Mouse (Mus musculus) ES-Bruce4 (cell line): Measurements from ENCODE around the gene Sertad1. TPM values are rescaled to one million over a fixed set of nuclear protein-coding genes. Genes with fewer than 3 reads are reported as not detected.

ENCODE experiments used
- H3K27ac ChIP-seq: 2 replicates; pipeline ENCODE4 v1.5.1; 2012; ENCODE audit warnings: low read length, inconsistent platforms; ENCODE audit not compliant: insufficient read depth
- H3K27me3 ChIP-seq: 2 replicates; pipeline ENCODE4 v1.6.1; 2012; ENCODE audit warnings: mild to moderate bottlenecking, low read length, inconsistent platforms; ENCODE audit not compliant: control insufficient read depth, poor library complexity, insufficient read depth, severe bottlenecking
- H3K36me3 ChIP-seq: 2 replicates; pipeline ENCODE4 v1.6.1; 2012; ENCODE audit warnings: inconsistent platforms, mild to moderate bottlenecking, low read length, moderate library complexity; ENCODE audit not compliant: control insufficient read depth, poor library complexity, insufficient read depth, severe bottlenecking
- H3K4me1 ChIP-seq: one replicate; pipeline ENCODE4 v1.8.1; 2011; ENCODE audit warnings: low read length; ENCODE audit not compliant: control insufficient read depth, insufficient read depth
- H3K4me3 ChIP-seq: 2 replicates; pipeline ENCODE4 v1.5.1; 2011; ENCODE audit warnings: low read depth, mild to moderate bottlenecking, low read length
- H3K9ac ChIP-seq: 2 replicates; pipeline ENCODE4 v1.6.1; 2012; ENCODE audit warnings: low read depth, mild to moderate bottlenecking, inconsistent platforms; ENCODE audit not compliant: poor library complexity, severe bottlenecking
- H3K9me3 ChIP-seq: replicated peaks from 2 replicates; pipeline ENCODE4 v1.6.1; 2012; ENCODE audit warnings: mild to moderate bottlenecking, low read length, inconsistent platforms; ENCODE audit not compliant: control insufficient read depth, poor library complexity, insufficient read depth, severe bottlenecking
- CTCF ChIP-seq: IDR thresholded peaks from one replicate; pipeline ENCODE4 v1.8.1; 2011; ENCODE audit warnings: low read depth, low read length
- EP300 ChIP-seq: IDR thresholded peaks from 2 replicates; pipeline ENCODE4 v1.6.1; 2011; ENCODE audit warnings: low read depth, low read length; ENCODE audit not compliant: insufficient read depth
- POLR2A ChIP-seq: IDR thresholded peaks from one replicate; pipeline ENCODE4 v1.8.1; 2011; ENCODE audit warnings: low read length; ENCODE audit not compliant: insufficient read depth
- polyA plus RNA-seq: library from polyadenylated mRNA; stranded (reverse); fragments of >200 nt; gene quantifications from 2 replicates; pipeline ENCODE4 v1.2.4, GENCODE M21; 2011; ENCODE audit warnings: low read depth; ENCODE audit not compliant: missing spikeins, insufficient read depth, insufficient read length

The Sertad1 gene
- polyA plus RNA-seq, 1 experiment, result 8.0 TPM

- Histone ChIP-seq H3K36me3 (no peaks in the 10 kb centered on the region), H3K27ac (no peak overlapping the region)
- no peak for TF ChIP-seq CTCF
- TF ChIP-seq POLR2A, result no peak
- TF ChIP-seq EP300, result no peak
Measured at GRCm38 (mm10) chr7:27454461-27455121, 32.1 kb upstream of the Sertad1 start.

DNA sequence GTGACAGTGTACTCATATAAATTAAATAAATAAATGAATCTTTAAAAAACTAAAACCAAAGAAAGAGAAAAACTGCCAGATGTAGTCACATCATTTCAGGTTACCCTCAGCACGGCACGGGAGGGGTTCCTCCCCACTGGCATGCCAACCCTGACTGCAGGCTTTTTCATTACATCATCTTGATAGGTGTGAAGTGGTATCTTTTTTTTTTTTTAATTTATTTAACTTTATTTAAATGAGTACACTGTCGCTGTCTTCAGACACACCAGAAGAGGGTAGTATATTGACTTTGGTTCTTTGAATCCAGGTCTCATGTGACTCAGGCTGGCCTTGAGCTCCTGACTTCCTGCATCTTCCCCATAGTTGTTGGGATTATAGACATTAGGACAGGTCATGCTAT is 31.4 kb upstream of the Sertad1 start:
- Histone ChIP-seq H3K4me1 (no peaks in the 10 kb centered on the region), H3K27ac (no peak overlapping the region), H3K4me3 (no peak overlapping the region), H3K9me3 (no peaks in the 10 kb centered on the region), H3K36me3 (no peaks in the 10 kb centered on the region), H3K27me3 (no peaks in the 10 kb centered on the region), H3K9ac (no peak overlapping the region)
- TF ChIP-seq CTCF (no peak), EP300 (no peak), POLR2A (no peak)

More at GRCm38 (mm10) chr7:27454461-27455121, 32.1 kb upstream of the Sertad1 start:
- Histone ChIP-seq H3K4me3 (no peak overlapping the region), H3K27me3 (no peaks in the 10 kb centered on the region), H3K9me3 (no peaks in the 10 kb centered on the region), H3K4me1 (no peaks in the 10 kb centered on the region), H3K9ac (no peak overlapping the region)

- no peaks in the 10 kb centered on the region for H3K36me3 ChIP-seq
- TF ChIP-seq POLR2A (no peak), EP300 (no peak), CTCF (no peak)
- H3K4me3 ChIP-seq, result no peak overlapping the region
- no peaks in the 10 kb centered on the region for H3K9me3 ChIP-seq
- H3K4me1 ChIP-seq, result no peaks in the 10 kb centered on the region
- no peak overlapping the region for H3K27ac ChIP-seq
- H3K27me3 ChIP-seq, result no peaks in the 10 kb centered on the region
- H3K9ac ChIP-seq, result no peak overlapping the region
Measured at GRCm38 (mm10) chr7:27458614-27459013, 28.1 kb upstream of the Sertad1 start.

DNA sequence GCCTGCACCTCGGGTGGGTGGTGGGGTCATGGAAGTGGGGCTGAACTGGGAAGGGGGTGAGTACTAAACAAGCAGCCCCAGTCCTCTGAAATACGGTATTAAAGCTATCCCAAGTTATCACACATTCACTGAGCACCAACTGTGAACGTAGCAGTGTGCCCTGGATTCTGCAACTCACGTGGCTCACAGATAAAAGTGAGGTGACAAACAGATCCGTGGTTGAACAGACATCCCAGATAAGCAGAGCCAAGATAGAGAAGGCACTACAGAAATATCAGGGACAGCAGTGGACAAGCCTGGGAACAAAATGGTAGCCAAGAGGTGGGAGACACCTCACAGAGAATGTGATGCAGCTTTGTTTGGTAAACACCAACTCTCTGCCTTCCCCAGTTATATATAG is 27.1 kb upstream of the Sertad1 start:
- Histone ChIP-seq H3K4me1 (no peaks in the 10 kb centered on the region), H3K9me3 (no peaks in the 10 kb centered on the region), H3K36me3 (no peaks in the 10 kb centered on the region), H3K27me3 (no peaks in the 10 kb centered on the region), H3K4me3 (no peak overlapping the region), H3K9ac (no peak overlapping the region), H3K27ac (no peak overlapping the region)
- TF ChIP-seq POLR2A (no peak), CTCF (no peak)

DNA sequence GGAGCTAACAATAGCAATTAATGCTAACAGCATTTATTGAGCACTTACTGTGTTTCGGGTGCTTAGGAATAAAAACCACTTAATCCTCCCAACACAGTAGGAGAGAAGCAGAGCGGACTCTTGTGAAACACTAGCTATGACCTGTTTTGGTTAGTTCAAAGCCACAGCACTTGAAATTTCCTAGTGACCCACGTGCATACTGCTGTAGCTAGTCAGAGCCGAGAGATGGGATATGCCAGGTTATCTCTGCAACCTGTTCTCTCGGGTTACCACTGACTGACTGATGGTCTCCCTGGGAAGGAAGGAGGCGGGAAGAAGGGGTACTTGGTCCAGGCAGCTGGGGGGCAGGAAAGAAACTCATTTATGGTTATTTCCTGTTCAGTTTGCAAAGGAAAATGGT is 26.2 kb upstream of the Sertad1 start:
- H3K9ac ChIP-seq, result no peak overlapping the region
- no peaks in the 10 kb centered on the region for H3K4me1 ChIP-seq
- H3K27ac ChIP-seq, result no peak overlapping the region
- TF ChIP-seq POLR2A, result no peak
- no peak for TF ChIP-seq EP300
- TF ChIP-seq CTCF, result no peak
- no peaks in the 10 kb centered on the region for H3K9me3 ChIP-seq
- H3K27me3 ChIP-seq, result no peaks in the 10 kb centered on the region
- H3K36me3 ChIP-seq, result no peaks in the 10 kb centered on the region
- H3K4me3 ChIP-seq, result no peak overlapping the region

GRCm38 (mm10) chr7:27467648-27468047 is 19.1 kb upstream of the Sertad1 start:
- H3K9ac ChIP-seq, result no peak overlapping the region
- H3K27me3 ChIP-seq, result no peaks in the 10 kb centered on the region
- H3K9me3 ChIP-seq, result no peaks in the 10 kb centered on the region
- no peak overlapping the region for H3K27ac ChIP-seq
- TF ChIP-seq POLR2A, result no peak
- TF ChIP-seq EP300, result no peak
- TF ChIP-seq CTCF, result no peak
- H3K4me1 ChIP-seq, result no peaks in the 10 kb centered on the region
- no peaks in the 10 kb centered on the region for H3K36me3 ChIP-seq
- no peak overlapping the region for H3K4me3 ChIP-seq
